Mouse (Mus musculus) testis, adult 2 months (tissue): ENCODE measurements around the gene Anp32b. TPM values are rescaled to one million over a fixed set of nuclear protein-coding genes. Genes with fewer than 3 reads are reported as not detected.

Experiments used
- H3K27ac ChIP-seq: fragments of 200-500 bp; 2 replicates; pipeline ENCODE4 v1.5.1; 2012; ENCODE audit warnings: low read depth, low read length; ENCODE audit not compliant: control insufficient read depth, insufficient read depth
- H3K27me3 ChIP-seq: fragments of 200-500 bp; 2 replicates; pipeline ENCODE4 v1.6.1; 2012; ENCODE audit warnings: mild to moderate bottlenecking, low read length, moderate library complexity; ENCODE audit not compliant: control insufficient read depth, insufficient read depth
- H3K36me3 ChIP-seq: fragments of 200-500 bp; 2 replicates; pipeline ENCODE4 v1.6.1; 2012; ENCODE audit warnings: mild to moderate bottlenecking, low read length; ENCODE audit not compliant: control insufficient read depth, insufficient read depth
- H3K4me1 ChIP-seq: fragments of 200-500 bp; 2 replicates; pipeline ENCODE4 v1.6.1; 2012; ENCODE audit warnings: low read length; ENCODE audit not compliant: control insufficient read depth, insufficient read depth
- H3K4me3 ChIP-seq: fragments of 200-500 bp; 2 replicates; pipeline ENCODE4 v1.5.1; 2012; ENCODE audit warnings: low read depth, mild to moderate bottlenecking, low read length, moderate library complexity, mixed read lengths; ENCODE audit not compliant: control insufficient read depth
- CTCF ChIP-seq: fragments of 200-500 bp; IDR thresholded peaks from 2 replicates; pipeline ENCODE4 v1.5.1; 2012; ENCODE audit warnings: low read depth, mild to moderate bottlenecking, inconsistent platforms, low read length, moderate library complexity; ENCODE audit not compliant: control insufficient read depth, insufficient read depth, insufficient replicate concordance
- POLR2A ChIP-seq: fragments of 200-500 bp; IDR thresholded peaks from 2 replicates; pipeline ENCODE4 v1.6.1; 2012; ENCODE audit warnings: low read depth, mild to moderate bottlenecking, inconsistent platforms, low read length, moderate library complexity; ENCODE audit not compliant: control insufficient read depth
- polyA plus RNA-seq: library from polyadenylated mRNA; depleted of rRNA; stranded (reverse); fragments of >200 nt; gene quantifications from 2 replicates; pipeline ENCODE4 v1.2.3, GENCODE M21; 2012

Anp32b gene
- polyA plus RNA-seq, 1 experiment: 11.6 TPM

GRCm38 (mm10) chr4:46418851-46419250, 31.9 kb upstream of the Anp32b start:
- no peak for TF ChIP-seq POLR2A
- no peak for TF ChIP-seq CTCF
- H3K36me3 ChIP-seq: no peaks in the 10 kb centered on the region
- no peaks in the 10 kb centered on the region for H3K4me1 ChIP-seq
- H3K27me3 ChIP-seq: no peaks in the 10 kb centered on the region
- H3K27ac ChIP-seq: no peak overlapping the region
- H3K4me3 ChIP-seq: no peak overlapping the region

- Histone ChIP-seq H3K27me3 (no peaks in the 10 kb centered on the region), H3K4me3 (no peak overlapping the region), H3K36me3 (no peaks in the 10 kb centered on the region)
Measured at GRCm38 (mm10) chr4:46422625-46423024, 28.1 kb upstream of the Anp32b start.

GRCm38 (mm10) chr4:46428903-46429499, 21.7 kb upstream of the Anp32b start:
- Histone ChIP-seq H3K27ac (no peak overlapping the region), H3K27me3 (no peaks in the 10 kb centered on the region), H3K4me1 (no peaks in the 10 kb centered on the region), H3K4me3 (no peak overlapping the region), H3K36me3 (no peaks in the 10 kb centered on the region)
- TF ChIP-seq POLR2A (no peak), CTCF (no peak)

More at GRCm38 (mm10) chr4:46422625-46423024, 28.1 kb upstream of the Anp32b start:
- Histone ChIP-seq H3K4me1 (no peaks in the 10 kb centered on the region), H3K27ac (no peak overlapping the region)
- TF ChIP-seq CTCF: no peak
- TF ChIP-seq POLR2A: no peak

- H3K27ac ChIP-seq: no peak overlapping the region
- H3K4me3 ChIP-seq: no peak overlapping the region
- no peaks in the 10 kb centered on the region for H3K27me3 ChIP-seq
- TF ChIP-seq POLR2A: no peak
- no peak for TF ChIP-seq CTCF
- no peaks in the 10 kb centered on the region for H3K36me3 ChIP-seq
- H3K4me1 ChIP-seq: no peaks in the 10 kb centered on the region
Measured at GRCm38 (mm10) chr4:46432339-46433036, 18.2 kb upstream of the Anp32b start.

- Histone ChIP-seq H3K36me3 (no peaks in the 10 kb centered on the region), H3K4me1 (no peaks in the 10 kb centered on the region), H3K27ac (no peak overlapping the region), H3K4me3 (no peak overlapping the region), H3K27me3 (no peaks in the 10 kb centered on the region)
- TF ChIP-seq CTCF (no peak), POLR2A (no peak)
Measured at GRCm38 (mm10) chr4:46442501-46442900, 8.2 kb upstream of the Anp32b start.

GRCm38 (mm10) chr4:46445237-46445945, 5.3 kb upstream of the Anp32b start:
- Histone ChIP-seq H3K27ac (no peak overlapping the region), H3K36me3 (no peaks in the 10 kb centered on the region), H3K27me3 (no peaks in the 10 kb centered on the region), H3K4me1 (peaks cover 2% of the 10 kb centered on the region; the same call in 1 of the 2 replicates), H3K4me3 (no peak overlapping the region)
- TF ChIP-seq POLR2A (no peak), CTCF (no peak)

- no peak overlapping the region for H3K27ac ChIP-seq
- peaks cover 4% of the 10 kb centered on the region for H3K4me1 ChIP-seq
- H3K36me3 ChIP-seq: no peaks in the 10 kb centered on the region
- H3K4me3 ChIP-seq: no peak overlapping the region
- TF ChIP-seq CTCF: no peak
- no peak for TF ChIP-seq POLR2A
- no peaks in the 10 kb centered on the region for H3K27me3 ChIP-seq
Measured at GRCm38 (mm10) chr4:46447461-46447860, 3.2 kb upstream of the Anp32b start.
